Mouse (Mus musculus) layer of hippocampus, adult 8-10 months (tissue): ENCODE results near the gene Mgat5. TPM values are rescaled to one million over a fixed set of nuclear protein-coding genes. Genes with fewer than 3 reads are reported as not detected.

Experiments used
- DNase-seq, 2 experiments: peaks; one replicate each; pipeline ENCODE4 v3.0.0; 2022; ENCODE audit warnings: low spot score in 2 of 2
- total RNA-seq, 4 experiments: library from RNA; stranded (reverse); gene quantifications; 2 replicates each; pipeline ENCODE4 v1.2.4; 2022

The Mgat5 gene
- total RNA-seq, 4 experiments from 2014 or later, result 53.3 to 57.1 (median 55.1) TPM

GRCm38 (mm10) chr1:127484826-127485225, 280.0 kb downstream of the Mgat5 start:
- peak in 1 of 2 experiments; percentile 47 for DNase-seq

GRCm38 (mm10) chr1:127487161-127487560, 282.3 kb downstream of the Mgat5 start:
- no peak for DNase-seq

GRCm38 (mm10) chr1:127496737-127497543, 292.1 kb downstream of the Mgat5 start:
- peak in 1 of 2 experiments; percentile 43 for DNase-seq

- no peak for DNase-seq
Observed at GRCm38 (mm10) chr1:127498746-127499145, 293.9 kb downstream of the Mgat5 start.

- peak; percentile 63 to 85 for DNase-seq
Observed at GRCm38 (mm10) chr1:127500219-127500618, 295.4 kb downstream of the Mgat5 start.

GRCm38 (mm10) chr1:127500701-127501100, 295.9 kb downstream of the Mgat5 start:
- DNase-seq, result no peak

GRCm38 (mm10) chr1:127507042-127507650, 302.3 kb downstream of the Mgat5 start:
- no peak for DNase-seq

GRCm38 (mm10) chr1:127508067-127508739, 303.4 kb downstream of the Mgat5 start:
- no peak for DNase-seq

GRCm38 (mm10) chr1:127508921-127509320, 304.1 kb downstream of the Mgat5 start:
- DNase-seq, result no peak

- DNase-seq, result no peak
Observed at GRCm38 (mm10) chr1:127511362-127511761, 306.5 kb downstream of the Mgat5 start.

- DNase-seq, result no peak
Observed at GRCm38 (mm10) chr1:127512709-127513108, 307.9 kb downstream of the Mgat5 start.

GRCm38 (mm10) chr1:127513140-127513539, 308.3 kb downstream of the Mgat5 start:
- DNase-seq, result no peak

GRCm38 (mm10) chr1:127513664-127514063, 308.8 kb downstream of the Mgat5 start:
- no peak for DNase-seq

GRCm38 (mm10) chr1:127514479-127514878, 309.7 kb downstream of the Mgat5 start:
- no peak for DNase-seq

GRCm38 (mm10) chr1:127514888-127515287, 310.1 kb downstream of the Mgat5 start:
- DNase-seq, result no peak

- no peak for DNase-seq
Observed at GRCm38 (mm10) chr1:127523364-127523763, 318.5 kb downstream of the Mgat5 start.

- DNase-seq, result peak; percentile 12 to 18
Observed at GRCm38 (mm10) chr1:127530849-127531580, 326.2 kb downstream of the Mgat5 start.

GRCm38 (mm10) chr1:127531723-127532122, 326.9 kb downstream of the Mgat5 start:
- DNase-seq, result no peak

- DNase-seq, result no peak
Observed at GRCm38 (mm10) chr1:127536448-127536847, 331.6 kb downstream of the Mgat5 start.

GRCm38 (mm10) chr1:127537204-127538038, 332.6 kb downstream of the Mgat5 start:
- DNase-seq, result peak; percentile 11 to 17
